Mouse (Mus musculus): ENCODE measurements around the gene Pld3.

The Pld3 gene

DNA sequence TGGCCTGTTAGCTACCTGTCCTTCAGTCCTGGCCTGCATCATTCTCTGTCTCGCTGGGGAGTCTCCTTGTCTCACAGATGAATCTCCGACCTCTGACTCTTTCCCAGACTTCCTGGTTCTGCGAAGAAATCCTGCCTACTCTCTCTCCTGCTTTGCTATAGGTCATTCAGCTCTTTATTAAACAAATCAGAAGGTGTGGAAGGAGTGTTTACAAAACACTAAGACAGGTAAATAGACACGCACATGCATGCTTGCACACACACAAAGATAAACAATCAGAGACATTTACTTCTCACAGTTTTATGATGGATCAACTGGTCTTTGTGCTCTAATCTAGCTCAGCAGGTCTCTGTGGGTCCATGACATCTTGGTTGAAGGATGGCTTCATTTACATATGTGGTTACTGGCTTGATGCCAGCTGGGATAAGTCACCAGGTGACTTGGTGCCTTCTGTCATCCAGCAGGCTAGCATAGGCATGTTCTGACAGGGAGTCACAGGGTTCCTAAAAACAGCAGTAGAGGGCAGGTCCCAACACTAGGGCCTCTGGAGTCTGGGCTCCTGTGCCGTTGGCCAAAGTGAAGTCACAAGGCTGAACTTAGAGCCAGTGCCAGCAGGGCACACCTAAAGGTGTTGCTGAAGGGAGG lies 16.7 kb upstream of the Pld3 start:
- DNase-seq (ENCODE audit: low spot score), result no peak

DNA sequence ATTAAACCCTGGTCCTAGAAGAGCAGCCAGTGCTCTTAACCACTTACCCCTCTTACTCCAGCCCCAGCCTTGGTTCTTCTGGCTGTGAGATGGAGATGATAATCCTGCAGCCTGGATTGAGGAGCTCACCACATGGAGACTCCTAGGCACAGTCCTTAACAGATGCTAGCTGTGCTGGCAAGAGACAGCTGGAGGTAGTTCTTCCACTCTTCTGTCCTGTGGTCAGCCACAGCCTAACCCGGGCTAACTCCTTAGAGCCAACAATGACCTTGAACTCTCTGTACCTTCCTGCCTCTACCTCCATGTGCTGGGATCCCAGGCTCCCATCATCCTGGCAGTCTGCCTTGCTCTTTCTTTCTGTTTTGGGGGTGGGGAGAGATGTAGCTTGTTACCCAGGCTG lies 8.0 kb upstream of the Pld3 start:
- DNase-seq (ENCODE audit: low spot score), result no peak

DNA sequence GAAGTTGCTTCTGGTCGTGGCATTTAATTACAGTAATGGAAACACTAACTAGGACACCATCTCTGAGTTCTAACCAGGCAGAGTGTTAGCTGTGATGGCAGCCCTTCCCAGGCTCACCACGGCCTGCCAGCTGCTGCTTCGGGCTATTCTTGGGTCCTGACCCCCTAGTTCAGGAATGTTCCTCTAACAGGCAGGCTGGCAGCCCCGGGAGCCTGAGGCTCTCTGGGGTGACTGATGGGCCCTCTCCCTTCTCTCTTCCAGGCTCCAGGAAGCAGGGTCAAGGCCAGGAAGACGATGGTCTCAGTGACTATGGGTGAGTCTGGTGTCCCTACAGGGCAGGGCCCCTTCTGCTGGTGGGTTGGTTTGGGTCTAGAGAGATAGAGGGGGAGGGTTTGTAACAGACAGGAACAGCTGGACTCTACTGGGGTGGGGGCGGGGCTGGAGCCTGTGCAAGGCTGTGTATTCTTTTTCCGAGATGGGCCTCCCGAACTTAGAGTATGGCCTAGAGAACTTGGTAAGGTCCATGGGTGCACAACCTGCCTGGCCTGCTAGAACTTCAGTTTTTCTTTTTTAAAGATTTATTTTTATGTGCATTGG lies 7.4 kb upstream of the Pld3 start:
- no peak for DNase-seq (ENCODE audit: low spot score)

DNA sequence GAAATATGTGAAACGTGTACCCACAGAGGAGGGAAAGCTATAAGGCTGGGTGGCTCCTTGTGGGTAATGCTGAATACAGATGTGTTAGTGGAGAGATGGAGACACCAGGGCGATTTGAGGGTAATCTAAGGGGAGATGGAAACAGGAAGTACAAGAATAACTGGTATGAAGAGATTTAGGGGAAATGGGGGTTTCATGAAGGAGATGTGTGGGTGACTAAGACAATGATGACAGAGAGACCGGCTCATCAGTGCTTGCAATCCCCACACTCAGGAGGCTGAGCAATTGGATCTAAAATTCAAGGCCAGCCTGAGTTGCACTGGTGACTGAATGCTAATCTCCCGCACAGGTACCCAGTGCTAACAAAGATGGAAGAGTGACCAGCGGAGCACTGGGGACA lies 948 bp downstream of the Pld3 start:
- DNase-seq (ENCODE audit: low spot score), result no peak

DNA sequence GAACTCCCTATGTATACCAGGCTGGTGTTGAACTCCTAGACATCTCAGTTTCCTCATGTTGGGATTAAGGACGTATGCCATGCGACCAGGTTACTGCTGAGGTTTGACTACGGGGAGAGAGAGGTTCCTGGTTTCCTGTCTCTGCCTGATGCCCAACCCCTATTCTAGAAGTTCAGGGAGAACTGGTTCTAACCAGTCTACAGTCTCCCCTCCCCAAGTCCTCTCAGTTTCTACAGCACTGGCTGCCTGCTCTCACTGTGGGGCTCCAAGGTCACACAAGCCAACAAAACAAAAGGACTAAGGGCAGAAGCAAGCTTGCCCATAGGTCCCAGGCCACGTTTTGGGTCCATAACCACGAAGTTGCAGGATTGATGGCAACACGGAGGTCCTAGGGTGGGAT lies 3.4 kb downstream of the Pld3 start:
- no peak for DNase-seq (ENCODE audit: low spot score)

DNA sequence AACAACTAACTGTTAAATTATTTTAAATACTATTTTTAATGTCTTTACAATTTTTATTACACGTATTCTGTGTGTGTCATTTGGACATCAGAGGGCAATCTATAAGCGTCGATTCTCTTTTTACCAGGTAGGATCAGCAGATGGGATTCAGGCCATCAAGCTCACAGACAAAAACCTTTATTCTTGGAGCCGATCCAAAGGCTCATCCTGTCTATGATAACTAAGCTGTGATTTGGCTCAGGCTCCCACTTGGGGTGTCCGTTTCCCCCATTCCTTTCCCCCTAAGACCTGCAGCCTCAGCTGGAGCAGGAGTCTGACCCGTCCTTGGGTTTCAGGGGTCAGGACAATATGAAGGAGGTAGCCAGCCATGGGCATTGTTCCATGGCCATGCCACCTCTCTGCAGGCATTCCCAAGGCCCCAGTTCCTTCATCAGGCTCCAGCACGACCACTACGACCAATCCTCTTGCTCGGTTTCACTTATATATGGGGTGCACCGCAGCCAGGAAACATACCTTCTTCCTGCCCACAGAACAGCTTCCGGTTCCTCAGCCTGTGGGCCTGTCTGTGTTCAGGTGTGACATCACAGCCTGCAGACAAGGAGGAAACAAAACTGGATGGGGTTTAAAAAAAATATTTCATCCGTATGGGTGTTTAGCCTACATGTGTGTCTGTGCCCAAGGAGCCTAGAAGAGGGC lies 8.2 kb downstream of the Pld3 start:
- no peak for DNase-seq (ENCODE audit: low spot score)

DNA sequence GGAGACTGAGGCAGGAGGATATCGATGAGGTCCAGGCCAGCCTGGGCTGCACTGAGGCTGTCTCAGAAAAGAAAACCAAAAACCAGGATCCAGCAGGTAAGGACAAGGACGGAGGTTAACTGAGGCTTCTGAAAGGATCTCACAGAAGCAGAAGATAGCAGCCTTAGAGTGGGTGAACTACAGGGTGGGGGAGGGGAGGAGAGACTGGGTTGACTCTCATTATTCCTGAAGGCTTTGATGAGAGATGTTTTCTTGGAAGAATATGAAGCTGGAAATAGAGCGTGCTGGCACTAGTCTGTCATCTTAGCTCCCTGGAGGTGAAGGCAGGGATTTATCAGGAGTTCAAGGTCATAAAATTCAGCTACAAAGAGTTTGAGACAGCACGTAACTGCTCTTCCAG lies 9.2 kb downstream of the Pld3 start:
- no peak for DNase-seq (ENCODE audit: low spot score)

DNA sequence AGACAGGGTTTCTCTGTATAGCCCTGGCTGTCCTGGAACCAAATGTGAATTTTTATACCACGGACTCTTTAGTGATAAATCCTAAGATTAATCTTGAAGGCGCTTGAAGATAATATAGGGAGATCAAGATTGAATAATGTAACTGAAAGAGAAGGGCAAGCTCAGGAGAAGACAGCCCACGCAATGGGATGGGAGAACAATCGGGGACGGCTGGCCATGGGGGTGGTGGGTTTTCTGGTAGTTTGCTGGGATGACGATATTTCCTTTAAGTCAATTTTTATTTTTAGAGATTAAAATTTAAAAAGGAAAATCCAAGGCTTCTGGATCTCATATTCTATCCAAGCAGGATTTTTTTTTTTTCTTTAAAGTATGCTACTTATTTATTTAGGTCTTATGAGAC lies 10.0 kb downstream of the Pld3 start:
- DNase-seq (ENCODE audit: low spot score), result no peak

DNA sequence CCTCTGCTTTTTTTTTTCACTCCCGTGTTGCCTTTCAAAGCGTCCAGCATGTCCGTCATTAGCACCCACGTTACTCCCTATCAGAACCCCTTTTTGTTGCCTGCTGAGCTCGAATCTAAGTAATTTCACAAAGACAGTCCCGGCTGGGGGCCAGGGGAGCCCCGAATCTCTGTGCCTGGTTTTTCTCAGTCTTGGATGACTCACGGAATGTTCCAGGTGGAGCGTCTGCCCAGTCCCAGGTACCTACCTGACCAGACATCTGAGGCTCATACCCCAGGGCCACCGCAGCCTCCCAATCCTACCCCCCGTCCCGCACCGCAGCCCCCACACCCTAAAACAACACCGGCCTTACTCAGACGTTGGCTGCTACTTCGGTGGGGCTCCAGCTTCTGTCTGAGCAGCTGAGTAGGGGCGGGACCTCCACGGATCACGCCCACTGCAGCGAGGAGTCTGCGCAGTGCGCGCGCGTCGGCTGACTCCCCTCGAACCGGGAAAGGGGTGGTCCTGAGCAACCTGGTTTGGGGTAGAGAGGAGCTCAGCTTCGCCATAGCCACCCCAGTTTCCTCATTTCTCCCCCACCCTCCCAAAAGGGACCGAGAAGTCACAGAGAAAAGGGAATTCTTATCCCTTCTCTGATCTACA lies 10.5 kb downstream of the Pld3 start:
- peak; percentile 89 for DNase-seq (ENCODE audit: low spot score)

DNA sequence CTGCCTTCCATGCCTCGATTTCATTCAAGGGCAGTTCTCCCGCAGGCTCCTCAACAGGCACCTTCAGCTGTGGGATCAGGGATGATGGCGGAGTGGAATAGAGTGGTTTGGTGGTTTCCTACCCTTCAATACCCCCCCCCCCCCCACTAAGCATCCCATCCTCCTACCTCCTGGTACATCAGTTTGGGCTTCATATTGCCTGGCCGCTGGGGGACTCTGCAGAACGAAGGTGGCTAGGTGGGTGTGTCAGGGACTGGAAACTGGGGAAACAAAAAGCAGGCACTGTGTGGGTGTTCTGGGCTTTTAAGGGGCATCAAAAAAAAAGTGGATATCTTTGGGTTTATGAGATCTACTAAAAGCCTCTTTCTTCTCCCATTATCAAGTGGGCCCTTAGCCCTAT lies 11.1 kb downstream of the Pld3 start:
- no peak for DNase-seq (ENCODE audit: low spot score)

DNA sequence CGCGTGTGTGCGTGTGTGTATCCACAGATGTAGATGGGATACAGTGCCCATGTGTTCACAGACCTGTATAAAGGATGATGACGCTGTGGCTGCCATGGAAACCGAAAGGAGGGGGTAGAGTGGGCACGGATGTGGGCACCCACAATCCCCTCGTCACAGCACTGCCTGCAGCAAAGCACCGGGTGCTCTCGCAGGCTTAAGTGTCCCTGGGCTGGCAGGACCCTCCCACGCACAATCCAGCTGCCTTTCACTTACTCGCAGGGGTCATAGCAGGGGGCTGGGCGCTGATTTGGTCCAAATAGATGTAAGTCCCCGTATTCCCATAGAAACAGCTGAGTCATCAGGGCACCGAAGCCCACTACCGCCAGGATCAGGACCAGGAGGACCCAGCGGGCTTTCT lies 11.6 kb downstream of the Pld3 start:
- DNase-seq (ENCODE audit: low spot score), result no peak

DNA sequence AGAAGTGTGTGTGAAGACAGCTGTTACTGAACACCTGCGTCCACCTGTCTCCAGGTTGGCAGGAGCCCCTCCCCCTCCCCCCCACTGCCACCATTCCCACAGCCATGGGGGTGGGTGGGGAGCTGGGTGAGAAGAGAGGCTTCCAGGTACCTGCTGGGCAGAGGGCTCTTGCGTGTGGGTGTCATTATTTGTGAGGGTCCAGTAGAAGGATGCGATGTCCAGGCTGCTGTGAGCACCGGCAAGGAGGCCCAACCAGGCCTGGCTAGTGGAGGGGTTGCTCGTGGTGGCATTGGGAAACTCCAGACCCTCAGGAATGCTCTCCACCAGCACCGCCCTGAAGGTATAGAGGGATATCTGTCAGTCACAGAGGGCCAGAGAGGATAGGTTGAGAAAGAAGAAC lies 12.1 kb downstream of the Pld3 start:
- no peak for DNase-seq (ENCODE audit: low spot score)

DNA sequence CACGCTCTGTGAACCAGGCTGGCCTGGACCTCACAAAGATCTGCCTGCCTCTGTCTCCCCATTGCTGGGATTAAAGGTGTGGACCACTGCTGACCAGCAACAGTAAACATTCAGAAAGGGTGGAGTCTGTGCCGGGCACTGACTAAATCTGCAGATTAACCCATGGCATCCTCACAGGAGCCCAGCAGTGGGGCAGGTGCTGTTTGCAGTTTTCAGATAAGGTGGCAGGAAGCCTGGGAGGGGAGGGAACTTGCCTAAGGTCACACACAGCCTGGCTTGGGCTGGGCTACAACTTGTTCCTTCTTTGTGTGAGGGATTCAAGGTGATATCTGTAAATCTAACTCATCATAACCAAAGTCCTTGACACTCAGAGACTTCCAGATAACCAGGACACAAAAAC lies 12.5 kb downstream of the Pld3 start:
- DNase-seq (ENCODE audit: low spot score), result no peak

DNA sequence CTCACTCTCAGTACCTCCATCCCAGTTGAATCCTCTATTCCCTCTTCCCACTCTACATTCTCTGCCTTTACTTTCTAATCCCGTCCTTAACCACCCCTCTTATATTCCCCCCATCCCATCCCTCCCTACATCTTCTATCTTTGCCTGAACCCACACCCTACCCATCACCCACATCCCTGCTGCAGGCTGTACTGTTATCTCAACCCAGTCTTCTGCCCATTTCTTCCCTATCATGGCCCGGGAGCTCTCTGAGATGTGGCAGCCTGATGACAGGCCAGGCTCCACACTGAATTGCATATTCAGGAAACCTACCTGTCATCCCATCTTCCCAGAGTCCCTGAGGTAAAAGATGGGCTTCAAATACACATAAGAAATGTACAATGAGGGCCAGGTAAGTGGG lies 14.2 kb downstream of the Pld3 start:
- DNase-seq (ENCODE audit: low spot score), result no peak

DNA sequence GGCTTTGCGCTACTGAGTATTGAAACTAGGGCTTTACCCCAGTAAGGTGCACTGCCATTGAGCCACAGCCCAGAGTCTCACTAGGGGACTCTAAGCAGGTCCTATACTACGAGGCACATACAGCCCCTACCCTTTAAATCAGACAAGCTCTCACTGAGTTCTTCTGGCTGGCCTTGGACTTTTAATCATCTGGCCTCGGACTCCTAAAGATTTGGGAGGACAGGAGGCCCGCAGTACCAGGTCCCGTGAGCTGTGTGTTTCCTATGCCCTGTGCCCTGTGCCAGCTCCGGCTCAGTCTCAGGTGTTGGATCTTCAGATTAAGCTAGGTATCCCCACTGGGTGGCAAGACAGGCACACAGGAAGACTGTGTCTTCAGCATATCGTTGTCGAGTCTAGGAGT lies 15.0 kb downstream of the Pld3 start:
- no peak for DNase-seq (ENCODE audit: low spot score)

DNA sequence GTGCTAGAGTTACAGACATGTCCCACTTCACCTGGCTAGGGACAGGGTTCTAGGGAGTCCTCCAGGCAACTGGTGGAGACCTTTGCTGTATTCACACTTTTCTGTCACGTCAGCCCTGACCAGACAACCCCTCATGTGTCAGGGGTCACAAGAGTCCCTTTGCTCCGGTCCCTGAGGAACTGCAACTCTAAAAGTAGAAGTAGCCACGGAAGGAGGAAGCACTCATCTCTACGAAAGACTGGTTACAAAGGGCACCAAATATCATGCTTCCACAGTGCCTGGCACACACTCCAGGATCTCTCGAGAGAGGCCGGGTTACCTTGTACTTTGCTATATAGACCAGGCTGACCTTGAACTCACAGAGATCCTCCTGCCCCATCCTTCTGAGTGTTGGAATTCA lies 16.4 kb downstream of the Pld3 start:
- DNase-seq (ENCODE audit: low spot score), result no peak

DNA sequence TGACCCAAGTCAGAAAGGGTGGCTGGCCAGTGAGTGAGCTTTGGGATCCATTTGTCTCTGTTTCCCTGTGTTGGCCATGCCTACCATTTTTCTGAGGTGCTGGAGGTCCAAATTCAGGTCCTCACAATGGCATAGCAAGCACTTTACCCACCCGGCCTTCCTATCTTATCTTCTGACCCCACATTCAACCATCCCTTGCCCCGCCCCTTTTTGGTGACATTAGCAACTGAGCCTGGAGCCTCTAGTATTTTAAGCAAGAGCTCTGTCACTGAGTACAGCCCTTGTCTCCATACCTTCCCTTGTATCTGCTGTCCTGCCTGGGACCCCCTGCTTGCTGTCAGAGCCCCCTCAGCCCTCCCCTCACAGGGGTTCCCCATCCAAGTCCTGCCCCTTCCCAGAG lies 17.6 kb downstream of the Pld3 start:
- DNase-seq (ENCODE audit: low spot score), result no peak

DNA sequence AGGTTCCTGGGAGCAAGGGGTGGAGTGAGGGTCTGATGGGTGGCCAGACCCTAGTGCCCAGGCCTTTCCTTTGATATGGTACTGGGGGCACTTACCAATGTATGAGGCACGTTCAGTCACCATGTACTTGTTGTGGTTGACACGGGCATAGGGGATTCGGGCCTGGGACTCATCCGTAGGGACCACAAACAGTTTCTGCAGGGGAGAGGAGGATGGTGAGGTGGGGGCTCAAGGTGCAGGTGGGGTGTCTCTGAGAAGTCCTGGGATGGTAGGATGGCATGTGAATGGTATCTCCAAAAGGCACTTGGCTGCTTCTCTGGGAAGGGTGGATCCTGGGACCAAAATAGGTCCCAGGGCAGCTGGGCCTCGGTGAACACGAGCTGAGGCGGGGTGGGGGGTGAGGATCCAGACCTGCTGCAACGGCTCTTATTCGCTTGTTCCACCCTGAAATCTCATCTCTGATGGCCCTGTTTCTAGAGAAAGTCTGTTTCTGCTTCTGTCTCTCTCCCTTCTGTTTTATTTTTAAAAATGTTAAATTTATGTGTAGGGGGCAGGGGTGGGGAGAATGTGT lies 20.5 kb downstream of the Pld3 start:
- DNase-seq (ENCODE audit: low spot score), result no peak

DNA sequence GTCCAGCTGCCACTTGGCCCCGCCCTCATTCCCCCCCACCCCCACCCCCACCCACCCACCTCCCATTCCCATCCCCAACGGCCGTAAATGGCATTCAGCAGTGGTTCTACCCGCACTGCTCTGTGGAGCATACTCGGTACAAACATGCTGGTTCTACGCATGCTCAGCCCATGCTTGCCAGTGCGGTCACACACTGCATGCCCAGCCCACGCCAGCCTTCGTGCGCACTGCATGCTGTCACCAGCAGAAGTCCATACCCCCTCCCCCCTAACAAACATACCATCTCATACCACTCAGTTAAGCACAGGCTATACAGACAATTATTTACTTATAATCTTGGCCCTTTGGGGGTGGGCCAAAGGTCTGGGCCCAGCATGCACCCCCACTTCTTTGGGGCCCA lies 21.3 kb downstream of the Pld3 start:
- no peak for DNase-seq (ENCODE audit: low spot score)

DNA sequence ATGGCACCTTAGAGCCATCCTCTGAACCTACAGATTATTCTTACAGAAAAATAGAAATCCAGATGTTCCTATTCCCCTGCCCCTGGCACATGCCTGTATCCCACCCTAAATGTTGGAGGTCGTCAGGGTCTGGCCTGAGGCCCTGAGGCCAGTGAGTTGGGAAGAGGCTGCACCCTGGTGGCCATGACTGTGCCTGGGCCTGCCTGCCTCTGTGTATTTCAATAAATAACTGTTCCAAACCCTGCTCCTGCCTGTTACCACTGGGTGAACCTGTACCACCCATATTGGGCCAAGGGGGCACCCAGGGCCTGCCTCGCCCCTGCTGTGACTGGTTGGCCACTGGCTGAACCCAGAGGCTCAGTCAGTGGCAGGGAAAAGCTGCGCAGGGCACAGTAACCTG lies 22.1 kb downstream of the Pld3 start:
- no peak for DNase-seq (ENCODE audit: low spot score)

DNA sequence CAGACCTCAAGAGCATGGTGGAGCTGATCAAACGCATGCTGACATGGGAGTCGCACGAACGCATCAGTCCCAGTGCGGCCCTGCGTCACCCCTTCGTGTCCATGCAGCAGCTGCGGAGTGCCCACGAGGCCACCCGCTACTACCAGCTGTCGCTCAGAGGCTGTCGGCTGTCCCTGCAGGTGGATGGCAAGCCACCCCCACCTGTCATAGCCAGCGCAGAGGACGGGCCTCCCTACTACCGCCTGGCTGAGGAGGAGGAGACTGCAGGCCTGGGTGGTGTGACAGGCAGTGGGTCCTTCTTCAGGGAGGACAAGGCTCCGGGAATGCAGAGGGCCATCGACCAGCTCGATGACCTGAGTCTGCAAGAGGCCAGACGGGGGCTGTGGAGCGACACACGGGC lies 23.9 kb downstream of the Pld3 start:
- DNase-seq (ENCODE audit: low spot score), result no peak

DNA sequence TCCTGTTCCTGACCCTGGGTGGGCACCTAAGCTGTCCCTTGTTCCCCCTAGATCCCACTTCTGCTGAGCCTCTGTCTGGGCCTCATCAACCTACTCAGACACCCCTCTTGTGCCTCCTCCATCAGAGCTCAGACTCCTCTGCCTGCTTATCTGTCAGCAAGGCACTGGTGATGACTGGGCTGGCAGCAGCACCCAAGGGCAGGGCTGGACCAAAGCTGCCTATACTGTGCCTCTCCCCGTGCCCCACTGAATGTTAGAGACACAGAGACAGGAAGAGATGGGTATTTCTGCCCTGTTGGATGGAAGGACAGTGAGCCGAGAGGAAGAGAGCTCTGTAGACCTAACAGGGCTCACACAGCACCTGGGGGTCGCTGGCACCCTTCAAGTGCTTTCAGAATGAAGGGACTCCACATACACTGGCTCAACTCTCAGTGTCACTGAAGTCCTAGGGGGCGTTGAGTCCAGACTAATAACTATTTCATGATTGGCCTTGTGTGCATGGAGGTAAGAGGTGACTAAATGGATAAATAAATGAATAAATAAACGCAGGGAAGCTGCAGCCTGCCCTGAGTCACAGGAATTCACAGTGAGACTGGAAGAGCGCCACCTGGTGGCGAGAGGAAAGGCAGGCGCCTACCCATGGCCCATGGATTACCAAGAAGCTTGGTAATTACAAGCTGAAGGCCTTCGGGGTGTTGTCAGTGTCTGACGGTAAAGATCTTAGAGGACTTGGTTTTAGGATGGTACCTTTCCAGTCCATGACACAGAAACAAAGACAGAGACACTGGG lies 26.8 kb downstream of the Pld3 start:
- peak; percentile 87 for DNase-seq (ENCODE audit: low spot score)
